Mouse (Mus musculus) heart, embryonic 15.5 days (tissue): Measurements from ENCODE around the gene Fbln5. TPM values are rescaled to one million over a fixed set of nuclear protein-coding genes. Genes with fewer than 3 reads are reported as not detected.

ENCODE experiments used
- ATAC-seq: fragments of 200-750 bp; cut with Nextera tagmentation; replicated peaks from 2 replicates; pipeline ENCODE4 v1.8.0; 2017; ENCODE audit warnings: low read depth, moderate TSS enrichment; ENCODE audit not compliant: insufficient number of reproducible peaks, insufficient read depth, low FRiP score
- H3K27ac ChIP-seq: fragments of 300-500 bp; sonication (generic); 2 replicates; pipeline ENCODE4 v1.5.1; 2015; ENCODE audit warnings: mild to moderate bottlenecking, inconsistent platforms
- H3K27me3 ChIP-seq: fragments of 300-500 bp; sonication (generic); 2 replicates; pipeline ENCODE4 v1.6.1; 2015; ENCODE audit warnings: inconsistent platforms
- H3K36me3 ChIP-seq: fragments of 300-500 bp; sonication (generic); 2 replicates; pipeline ENCODE4 v1.6.1; 2015; ENCODE audit warnings: mild to moderate bottlenecking, inconsistent platforms
- H3K4me1 ChIP-seq: fragments of 300-500 bp; sonication (generic); replicated peaks from 2 replicates; pipeline ENCODE4 v1.6.1; 2015; ENCODE audit warnings: inconsistent platforms
- H3K4me2 ChIP-seq: fragments of 300-500 bp; sonication (generic); 2 replicates; pipeline ENCODE4 v1.6.1; 2015; ENCODE audit warnings: inconsistent platforms, mild to moderate bottlenecking, moderate library complexity
- H3K4me3 ChIP-seq: fragments of 300-500 bp; sonication (generic); 2 replicates; pipeline ENCODE4 v1.5.1; 2015; ENCODE audit warnings: mild to moderate bottlenecking, inconsistent platforms
- H3K9ac ChIP-seq: fragments of 300-500 bp; sonication (generic); 2 replicates; pipeline ENCODE4 v1.6.1; 2015; ENCODE audit warnings: mild to moderate bottlenecking, inconsistent platforms
- H3K9me3 ChIP-seq: fragments of 300-500 bp; sonication (generic); replicated peaks from 2 replicates; pipeline ENCODE4 v1.6.1; 2016; ENCODE audit warnings: inconsistent platforms
- WGBS: fragments of 180-500 bp; shearing (Covaris S2); methylation state at CpG from one replicate; pipeline ENCODE4 v1.1.7; 2015; ENCODE audit warnings: mixed read lengths; 5-methylcytosine and 5-hydroxymethylcytosine counted together
- polyA plus RNA-seq: library from polyadenylated mRNA; unstranded; fragments of >200 nt; fragmentation: Nextera tagmentation; extraction: Ambion mirVana; gene quantifications from 2 replicates; pipeline ENCODE4 v1.2.1, GENCODE M21; 2015

Fbln5 gene
- polyA plus RNA-seq, 1 experiment from 2014 or later = 215 TPM

DNA sequence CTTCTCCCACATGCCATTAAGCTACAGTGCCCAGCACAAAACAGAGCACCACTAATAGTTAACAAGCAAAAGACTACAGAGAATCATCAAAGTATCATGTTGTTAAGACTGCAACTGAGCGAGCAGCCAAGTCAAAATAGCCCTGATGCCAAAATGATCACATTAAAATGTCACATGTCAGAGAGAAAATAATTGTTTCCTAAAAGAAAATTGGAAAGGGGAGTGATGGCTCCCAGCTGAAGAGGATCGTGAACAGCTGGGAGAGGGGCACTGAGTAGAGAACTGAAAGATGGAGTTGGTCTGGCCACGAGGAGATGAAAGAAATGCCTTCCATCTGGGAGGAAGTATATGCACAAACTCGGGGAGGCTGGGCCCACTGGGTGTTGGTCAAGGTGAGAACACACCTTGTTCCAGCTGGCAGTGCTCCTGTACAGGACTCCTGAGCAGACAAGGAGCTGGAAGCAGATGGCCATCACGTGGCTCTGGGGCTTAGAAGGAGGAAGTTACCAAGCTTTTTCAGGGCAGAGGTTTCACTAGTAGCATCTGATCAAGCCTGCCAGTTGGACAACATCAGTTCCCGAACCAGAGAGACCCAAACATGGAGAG is 59.3 kb downstream of the Fbln5 start:
- no peak for ATAC-seq
- H3K27me3 ChIP-seq = no peaks in the 10 kb centered on the region
- no peak overlapping the region for H3K27ac ChIP-seq
- H3K9me3 ChIP-seq = no peaks in the 10 kb centered on the region
- no peaks in the 10 kb centered on the region for H3K4me1 ChIP-seq
- no peaks in the 10 kb centered on the region for H3K36me3 ChIP-seq
- no peak overlapping the region for H3K4me2 ChIP-seq
- WGBS = 53% methylated on average over 6 of the region's 6 CpGs
- no peak overlapping the region for H3K9ac ChIP-seq
- H3K4me3 ChIP-seq = no peak overlapping the region

DNA sequence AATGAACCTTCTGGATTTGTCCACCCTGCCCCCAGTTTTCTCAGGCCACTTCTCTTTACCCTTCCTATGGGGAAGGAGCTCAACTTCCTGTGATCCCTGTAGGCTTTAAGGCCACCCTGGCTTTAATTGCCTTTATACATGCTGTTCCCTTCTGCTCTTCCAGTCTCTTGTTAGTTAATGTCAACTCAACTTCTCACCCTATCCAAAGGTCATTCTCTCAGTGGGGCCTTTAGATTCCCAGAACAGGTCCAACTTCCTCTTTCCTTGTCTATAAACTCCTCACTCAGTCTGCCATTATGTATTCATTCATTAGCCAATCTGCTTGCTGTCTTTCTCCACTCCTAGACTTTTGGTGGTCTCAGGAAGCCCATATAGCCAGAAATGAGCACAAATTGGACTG is 60.2 kb downstream of the Fbln5 start:
- no peaks in the 10 kb centered on the region for H3K27me3 ChIP-seq
- ATAC-seq = no peak
- no peaks in the 10 kb centered on the region for H3K4me1 ChIP-seq
- no peak overlapping the region for H3K9ac ChIP-seq
- H3K4me3 ChIP-seq = no peak overlapping the region
- no peak overlapping the region for H3K27ac ChIP-seq
- H3K4me2 ChIP-seq = no peak overlapping the region
- H3K36me3 ChIP-seq = no peaks in the 10 kb centered on the region
- H3K9me3 ChIP-seq = no peaks in the 10 kb centered on the region

DNA sequence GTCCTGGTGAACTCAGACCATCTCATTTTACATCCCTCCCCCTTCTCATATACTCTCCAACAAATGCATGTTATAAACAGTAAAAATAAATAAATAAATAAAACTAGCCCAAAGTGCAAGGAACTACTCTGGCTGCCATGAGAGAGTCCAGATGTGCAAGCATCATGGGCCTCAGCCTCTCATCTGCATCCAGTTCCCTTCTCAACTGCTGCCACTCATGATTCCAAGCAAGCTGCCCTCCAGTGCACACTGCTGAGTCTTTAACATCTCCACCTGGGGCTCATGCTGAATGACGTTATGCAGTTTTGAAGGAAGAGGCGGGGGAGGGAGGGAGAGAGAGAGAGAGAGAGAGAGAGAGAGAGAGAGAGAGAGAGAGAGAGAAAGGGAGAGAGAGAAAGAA is 76.5 kb downstream of the Fbln5 start:
- H3K4me3 ChIP-seq = no peak overlapping the region

DNA sequence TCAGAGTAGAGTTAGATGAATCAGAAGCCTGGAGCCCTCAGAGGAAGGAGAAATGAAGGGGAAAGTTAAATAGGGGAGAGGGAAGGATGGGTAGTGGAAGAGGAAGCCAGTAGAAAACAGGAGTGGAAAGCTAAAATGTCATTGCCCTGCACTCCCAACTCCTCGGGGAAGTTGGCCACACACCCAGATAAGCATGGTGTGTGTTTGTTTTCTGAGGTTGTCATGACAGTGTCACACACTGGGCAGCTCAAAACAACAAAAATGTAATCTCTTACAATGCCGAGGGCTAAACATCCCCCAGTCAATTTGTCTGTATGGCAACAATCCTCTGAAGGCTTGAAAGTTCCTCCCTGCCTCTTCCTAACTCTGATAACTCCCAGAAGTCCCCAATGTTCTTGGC is 78.4 kb downstream of the Fbln5 start:
- Histone ChIP-seq H3K36me3 (no peaks in the 10 kb centered on the region), H3K9ac (no peak overlapping the region), H3K4me3 (no peak overlapping the region), H3K4me2 (no peak overlapping the region), H3K27ac (no peak overlapping the region), H3K27me3 (no peaks in the 10 kb centered on the region), H3K9me3 (no peaks in the 10 kb centered on the region), H3K4me1 (no peaks in the 10 kb centered on the region)
- WGBS = 22% methylated on average over 2 of the region's 2 CpGs
- ATAC-seq = no peak

More for the DNA sequence above, 76.5 kb downstream of the Fbln5 start:
- 54% methylated on average over 2 of the region's 2 CpGs for WGBS
- no peaks in the 10 kb centered on the region for H3K36me3 ChIP-seq
- no peaks in the 10 kb centered on the region for H3K27me3 ChIP-seq
- H3K9me3 ChIP-seq = no peaks in the 10 kb centered on the region
- no peak overlapping the region for H3K4me2 ChIP-seq
- ATAC-seq = no peak
- H3K9ac ChIP-seq = no peak overlapping the region
- H3K27ac ChIP-seq = no peak overlapping the region
- H3K4me1 ChIP-seq = no peaks in the 10 kb centered on the region

DNA sequence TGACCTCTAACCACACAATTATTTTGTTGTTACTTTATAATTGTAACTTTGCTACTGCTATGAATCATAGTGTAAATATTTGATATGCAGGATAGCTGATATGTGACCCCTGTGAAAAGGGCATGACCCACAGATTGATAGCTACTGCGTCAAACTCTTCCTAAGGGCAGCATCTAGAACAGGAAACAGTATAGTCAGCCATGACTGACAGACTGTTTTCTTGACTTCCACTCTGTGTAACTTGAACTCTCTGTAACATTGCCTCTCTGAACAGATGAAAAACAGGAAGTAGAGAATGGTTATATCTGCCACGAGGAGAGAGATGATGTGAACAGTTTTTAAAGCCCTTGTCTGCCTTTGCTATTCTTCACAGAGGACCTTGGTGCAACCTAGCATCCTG is 78.8 kb downstream of the Fbln5 start:
- Histone ChIP-seq H3K27me3 (no peaks in the 10 kb centered on the region), H3K4me1 (no peaks in the 10 kb centered on the region), H3K4me3 (no peak overlapping the region), H3K4me2 (no peak overlapping the region), H3K27ac (no peak overlapping the region), H3K9me3 (no peaks in the 10 kb centered on the region), H3K9ac (no peak overlapping the region), H3K36me3 (no peaks in the 10 kb centered on the region)
- WGBS = 36% methylated on average over 2 of the region's 2 CpGs
- no peak for ATAC-seq

DNA sequence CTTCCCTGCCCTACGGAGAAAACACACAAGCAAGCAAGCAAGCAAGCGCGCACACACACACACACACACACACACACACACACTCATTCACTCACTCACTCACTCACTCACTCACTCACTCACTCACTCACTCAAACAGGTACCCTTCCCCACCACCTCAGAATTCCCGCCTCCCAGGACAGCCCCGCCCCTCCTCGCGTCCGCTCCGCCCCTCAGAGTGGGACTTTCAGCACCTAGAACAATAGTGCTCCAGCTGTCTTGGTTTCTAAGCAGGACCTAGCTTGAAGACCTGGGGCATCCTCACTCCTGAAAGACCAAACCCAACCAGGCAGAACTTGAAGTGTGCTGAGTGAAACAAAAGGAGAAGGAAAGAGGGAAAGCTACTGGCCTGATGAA is 100.1 kb downstream of the Fbln5 start:
- peaks cover 17% of the 10 kb centered on the region for H3K27me3 ChIP-seq
- H3K4me2 ChIP-seq = peak overlapping the region; percentile 95
- H3K4me3 ChIP-seq = peak overlapping the region; percentile 65
- ATAC-seq = peak; percentile 67
- H3K4me1 ChIP-seq = peaks cover 6% of the 10 kb centered on the region
- H3K36me3 ChIP-seq = no peaks in the 10 kb centered on the region
- H3K9me3 ChIP-seq = no peaks in the 10 kb centered on the region
- 2% methylated on average over 9 of the region's 9 CpGs for WGBS
- H3K9ac ChIP-seq = peak overlapping the region; percentile 40; the same call in 1 of the 2 replicates
- H3K27ac ChIP-seq = no peak overlapping the region

DNA sequence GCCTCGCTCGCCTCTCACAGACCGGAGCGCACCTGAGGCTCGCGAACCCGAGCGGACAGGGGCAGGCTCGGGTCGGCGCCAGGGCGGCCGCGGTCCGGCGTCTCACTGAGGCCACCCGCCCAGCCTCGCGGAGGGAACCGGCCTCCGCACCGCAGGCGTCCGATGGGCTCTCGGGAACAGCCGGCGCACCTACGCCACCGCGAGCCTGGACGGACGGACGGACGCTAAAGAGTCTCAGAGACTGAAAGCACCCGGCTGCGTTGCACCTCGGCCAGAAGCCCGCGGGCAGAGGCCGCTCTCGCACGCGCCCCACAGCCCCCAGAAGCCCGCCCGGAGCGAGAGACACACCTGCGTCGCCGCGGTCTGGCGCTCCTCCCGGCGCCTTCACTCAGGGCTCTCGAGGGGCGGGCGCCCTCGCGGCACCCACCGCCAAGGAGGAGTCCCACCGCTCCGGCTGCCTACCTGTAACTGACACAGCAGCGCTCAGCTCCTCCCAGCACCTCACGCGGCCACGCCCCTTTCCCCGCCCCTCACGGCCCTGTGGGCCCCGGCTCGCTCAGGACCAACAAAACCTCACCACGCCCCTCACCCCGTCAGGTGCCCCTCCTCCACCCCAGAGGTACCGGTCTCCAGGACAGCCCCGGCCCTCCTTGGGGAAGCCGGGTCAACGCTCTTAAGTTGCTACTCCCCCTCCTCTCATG is 100.7 kb downstream of the Fbln5 start, which contains the start of gene Tc2n:
Tc2n (minus strand) TSS at position 470 of the 701 bp plus-strand sequence.
- peak within 1 kb of the TSS; percentile 95 for H3K4me2 ChIP-seq
- H3K27ac ChIP-seq = no peak within 1 kb of the TSS
- peaks cover 17% of the 10 kb centered on the region for H3K27me3 ChIP-seq
- H3K9ac ChIP-seq = peak within 1 kb of the TSS; percentile 40; the same call in 1 of the 2 replicates
- H3K4me1 ChIP-seq = peaks cover 6% of the 10 kb centered on the region
- peak; percentile 92 for ATAC-seq
- H3K36me3 ChIP-seq = no peaks in the 10 kb centered on the region
- H3K4me3 ChIP-seq = peak within 1 kb of the TSS; percentile 65
- WGBS = 1% methylated on average over 65 of the region's 75 CpGs
- H3K9me3 ChIP-seq = no peaks in the 10 kb centered on the region

DNA sequence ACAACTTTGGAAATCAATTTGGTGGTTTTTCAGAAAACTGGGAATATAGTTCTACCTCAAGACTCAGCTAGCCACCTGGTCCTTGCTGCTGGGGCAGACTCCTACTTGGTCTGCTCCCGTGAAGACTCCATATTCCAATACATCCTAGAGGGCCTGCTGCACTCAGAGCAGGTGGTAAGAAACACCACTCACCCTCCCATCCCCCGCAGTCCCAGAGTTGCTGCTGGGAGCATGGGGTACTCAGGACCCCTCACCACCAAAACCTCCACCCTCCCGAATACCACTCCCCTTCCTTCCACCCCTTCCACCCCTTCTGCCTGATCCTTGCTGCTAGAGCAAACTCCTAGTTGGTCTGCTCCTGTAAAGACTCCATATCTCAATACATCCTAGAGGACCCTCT is 119.7 kb downstream of the Fbln5 start:
- Histone ChIP-seq H3K4me2 (no peak overlapping the region), H3K27me3 (no peaks in the 10 kb centered on the region), H3K4me1 (no peaks in the 10 kb centered on the region), H3K9me3 (no peaks in the 10 kb centered on the region), H3K4me3 (no peak overlapping the region), H3K36me3 (no peaks in the 10 kb centered on the region), H3K27ac (no peak overlapping the region), H3K9ac (no peak overlapping the region)
- ATAC-seq = no peak
- 78% methylated on average over 3 of the region's 3 CpGs for WGBS

Other genes with a start within 250 kb of the Fbln5 start
- gene Tc2n, start 100.5 kb downstream of the Fbln5 start, polyA plus RNA-seq = 0.49 and 0.74 TPM in 2 replicates
- gene Trip11, start 94.2 kb upstream of the Fbln5 start, polyA plus RNA-seq = 20.8 TPM in 2 replicates
- 7.8 and 8.9 TPM in 2 replicates for gene Atxn3, start 139.2 kb upstream of the Fbln5 start, polyA plus RNA-seq
- 17.8 and 18.7 TPM in 2 replicates for gene Cpsf2, start 156.9 kb upstream of the Fbln5 start, polyA plus RNA-seq